Mouse (Mus musculus): ENCODE results near the gene Iqschfp.

The Iqschfp gene

DNA sequence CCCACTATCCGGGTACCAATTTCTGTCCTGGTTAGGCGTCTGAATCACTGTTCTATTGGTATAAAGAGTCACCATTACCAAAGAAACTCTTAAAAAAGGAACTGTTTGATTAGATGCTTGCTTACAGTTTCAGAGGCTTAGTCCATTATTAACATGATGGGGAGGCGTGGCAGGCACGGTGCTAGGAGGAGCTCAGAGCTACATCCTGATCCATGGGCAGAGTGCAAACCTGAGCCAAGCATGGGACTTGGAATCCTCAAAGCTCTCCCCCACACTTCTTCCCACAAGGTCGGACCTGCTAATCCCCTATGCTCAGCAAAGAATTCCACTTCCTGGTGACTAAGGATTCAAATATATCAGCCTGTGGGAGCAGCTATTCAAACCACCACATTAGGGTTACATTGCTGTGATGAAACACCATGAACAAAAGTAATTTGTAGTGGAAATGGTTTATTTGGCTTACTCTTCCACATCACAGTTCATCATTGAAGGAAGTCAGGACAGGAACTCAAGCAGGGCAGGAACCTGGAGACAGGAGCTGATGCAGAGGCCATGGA is 777.5 kb downstream of the Iqschfp start:
- no peak for DNase-seq

DNA sequence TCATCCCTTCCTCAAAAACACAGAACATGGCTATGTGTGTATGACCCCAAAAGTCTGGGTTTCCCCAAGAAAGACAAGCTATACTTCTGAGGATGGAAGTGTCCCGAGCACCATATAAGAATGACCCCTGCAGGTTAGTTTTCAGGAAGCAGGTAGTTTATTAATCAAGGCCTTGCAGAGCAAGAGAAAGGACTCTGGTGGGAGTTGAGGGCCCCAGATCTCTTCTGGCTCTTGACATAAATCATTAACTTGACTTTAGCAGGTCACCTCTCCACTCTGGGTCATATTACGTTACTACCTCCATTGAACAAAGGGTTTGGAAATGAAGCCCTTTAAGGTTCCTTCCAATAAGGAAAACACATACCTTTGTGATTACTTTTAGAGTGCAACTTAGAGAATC is 782.7 kb downstream of the Iqschfp start:
- DNase-seq = no peak

DNA sequence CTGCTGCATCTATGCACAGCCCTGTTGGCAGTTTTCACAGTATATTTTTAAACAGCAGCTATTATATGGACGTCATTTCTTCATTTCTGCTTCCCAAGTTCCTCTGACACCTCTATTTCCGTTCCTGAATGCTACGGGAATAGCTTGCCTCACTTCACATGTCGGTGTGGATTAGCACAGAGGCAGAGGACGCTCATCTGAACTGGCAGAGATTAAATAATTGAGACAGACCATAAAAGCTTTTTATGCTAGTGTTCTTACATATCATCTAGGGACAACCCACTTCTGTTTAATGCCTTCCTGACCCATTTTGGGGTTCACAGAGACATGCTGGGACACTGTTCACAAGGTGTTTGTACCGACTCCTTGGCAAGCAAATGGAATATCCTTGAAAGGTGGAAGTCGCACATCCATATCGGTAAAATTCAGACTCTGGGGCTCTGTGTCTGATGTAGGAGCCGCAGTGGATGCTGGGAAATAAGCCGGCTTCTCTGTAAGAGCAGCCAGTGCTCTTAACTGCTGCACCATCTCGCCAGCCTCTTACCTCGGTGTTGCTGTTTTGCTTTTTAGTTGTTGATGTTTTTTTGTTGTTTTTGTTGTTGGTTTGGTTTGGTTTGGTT is 783.3 kb downstream of the Iqschfp start:
- no peak for DNase-seq
